Mouse (Mus musculus) liver, embryonic 15.5 days (tissue): ENCODE measurements around the gene Itga8. TPM values are rescaled to one million over a fixed set of nuclear protein-coding genes. Genes with fewer than 3 reads are reported as not detected.

Experiments used
- ATAC-seq: fragments of 200-750 bp; cut with Nextera tagmentation; 2 replicates; pipeline ENCODE4 v1.8.0; 2017; ENCODE audit warnings: moderate number of reproducible peaks, mild to moderate bottlenecking, moderate library complexity; ENCODE audit not compliant: insufficient read depth
- H3K27ac ChIP-seq: fragments of 300-500 bp; sonication (generic); replicated peaks from 2 replicates; pipeline ENCODE4 v1.5.1; 2015; ENCODE audit warnings: mild to moderate bottlenecking, inconsistent platforms
- H3K27me3 ChIP-seq: fragments of 300-500 bp; sonication (generic); 2 replicates; pipeline ENCODE4 v1.6.1; 2015; ENCODE audit warnings: mild to moderate bottlenecking, inconsistent platforms
- H3K36me3 ChIP-seq: fragments of 300-500 bp; sonication (generic); replicated peaks from 2 replicates; pipeline ENCODE4 v1.6.1; 2015; ENCODE audit warnings: moderate library complexity, mild to moderate bottlenecking, inconsistent platforms
- H3K4me1 ChIP-seq: fragments of 300-500 bp; sonication (generic); replicated peaks from 2 replicates; pipeline ENCODE4 v1.6.1; 2015; ENCODE audit warnings: inconsistent platforms
- H3K4me2 ChIP-seq: fragments of 300-500 bp; sonication (generic); 2 replicates; pipeline ENCODE4 v1.6.1; 2015; ENCODE audit warnings: moderate library complexity, mild to moderate bottlenecking, inconsistent platforms
- H3K4me3 ChIP-seq: fragments of 300-500 bp; sonication (generic); replicated peaks from 2 replicates; pipeline ENCODE4 v1.5.1; 2015; ENCODE audit warnings: mild to moderate bottlenecking, inconsistent platforms
- H3K9ac ChIP-seq: fragments of 300-500 bp; sonication (generic); 2 replicates; pipeline ENCODE4 v1.6.1; 2015; ENCODE audit warnings: moderate library complexity, mild to moderate bottlenecking, inconsistent platforms
- H3K9me3 ChIP-seq: fragments of 300-500 bp; sonication (generic); replicated peaks from 2 replicates; pipeline ENCODE4 v1.6.1; 2016; ENCODE audit warnings: inconsistent platforms
- WGBS: fragments of 180-500 bp; shearing (Covaris S2); methylation state at CpG from one replicate; pipeline ENCODE4 v1.1.7; 2015; ENCODE audit warnings: mixed read lengths; ENCODE audit not compliant: insufficient replicate concordance; 5-methylcytosine and 5-hydroxymethylcytosine counted together
- polyA plus RNA-seq: library from polyadenylated mRNA; unstranded; fragments of >200 nt; fragmentation: Nextera tagmentation; extraction: Ambion mirVana; gene quantifications from 2 replicates; pipeline ENCODE4 v1.2.1, GENCODE M21; 2015

Gene Itga8
- polyA plus RNA-seq, 1 experiment from 2014 or later: 2.2 TPM

GRCm38 (mm10) chr2:12294060-12294459 lies 7.7 kb downstream of the Itga8 start:
- no peak for ATAC-seq
- Histone ChIP-seq H3K27me3 (peaks cover 3% of the 10 kb centered on the region), H3K4me3 (no peak overlapping the region), H3K36me3 (no peaks in the 10 kb centered on the region), H3K4me2 (no peak overlapping the region), H3K27ac (no peak overlapping the region), H3K9ac (no peak overlapping the region), H3K4me1 (no peaks in the 10 kb centered on the region), H3K9me3 (no peaks in the 10 kb centered on the region)
- 17% methylated on average over 3 of the region's 3 CpGs for WGBS

DNA sequence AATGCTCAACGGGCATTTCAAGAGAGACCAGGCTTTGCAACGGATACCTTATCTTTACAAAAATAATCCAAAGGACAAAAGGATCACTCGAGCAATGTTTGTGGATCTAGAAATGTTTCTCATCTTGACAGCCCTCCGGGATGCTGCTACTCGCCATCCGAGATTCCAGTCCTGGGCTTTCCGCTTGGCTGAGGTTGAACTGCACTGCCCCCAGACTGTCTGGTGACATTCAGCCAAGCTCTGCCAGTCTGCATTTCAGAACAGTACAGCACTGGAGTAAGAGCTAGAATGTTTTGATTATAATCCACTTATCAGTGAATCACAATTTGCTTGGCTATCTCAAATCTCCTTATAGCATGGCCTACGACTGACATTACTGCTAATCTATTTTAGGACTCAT lies 8.3 kb downstream of the Itga8 start:
- ATAC-seq: no peak
- H3K9me3 ChIP-seq: no peaks in the 10 kb centered on the region
- no peaks in the 10 kb centered on the region for H3K4me1 ChIP-seq
- no peak overlapping the region for H3K27ac ChIP-seq
- no peaks in the 10 kb centered on the region; the same call in 1 of the 2 replicates for H3K27me3 ChIP-seq
- no peaks in the 10 kb centered on the region for H3K36me3 ChIP-seq
- no peak overlapping the region for H3K9ac ChIP-seq
- 69% methylated on average over 8 of the region's 8 CpGs for WGBS
- no peak overlapping the region for H3K4me3 ChIP-seq
- H3K4me2 ChIP-seq: no peak overlapping the region

DNA sequence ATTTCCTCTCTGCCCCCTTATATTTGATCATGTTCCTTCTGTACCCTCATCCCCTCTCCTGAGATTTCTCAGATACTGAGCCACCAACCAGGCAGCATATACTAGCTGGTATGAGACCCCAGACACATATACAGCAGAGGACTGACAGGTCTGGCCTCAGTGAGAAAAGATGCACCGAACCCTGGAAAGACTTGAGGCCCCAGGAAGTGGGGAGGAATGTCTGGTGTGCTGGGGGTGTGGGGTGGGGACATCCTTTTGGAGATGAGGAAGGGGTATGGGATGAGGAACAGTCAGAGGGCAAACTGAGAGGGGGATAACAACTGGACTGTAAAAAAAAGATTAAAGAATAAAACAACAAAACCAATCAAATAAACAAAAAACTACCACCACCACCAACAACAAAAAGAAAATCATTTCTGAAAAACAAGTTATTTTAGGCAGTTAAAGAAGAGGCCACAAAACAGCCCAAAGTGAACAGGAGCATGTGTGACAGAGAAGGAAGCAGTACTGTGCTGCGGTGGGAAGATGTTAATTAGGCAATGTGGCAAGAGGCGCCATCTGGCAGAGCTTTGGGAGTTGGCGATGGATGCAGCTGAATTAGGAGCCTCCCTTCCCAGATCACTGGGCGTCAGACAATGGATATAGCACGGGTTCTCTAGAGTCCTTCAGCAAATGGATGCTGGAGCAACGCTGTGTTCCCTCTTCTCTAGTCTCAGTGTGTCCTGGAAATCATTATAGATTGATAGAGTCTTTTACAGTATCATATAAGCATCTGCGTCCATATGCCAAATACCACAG lies 9.5 kb downstream of the Itga8 start:
- no peak overlapping the region for H3K9ac ChIP-seq
- H3K4me3 ChIP-seq: no peak overlapping the region
- 43% methylated on average over 8 of the region's 8 CpGs for WGBS
- no peaks in the 10 kb centered on the region for H3K36me3 ChIP-seq
- H3K4me2 ChIP-seq: no peak overlapping the region
- no peak overlapping the region for H3K27ac ChIP-seq
- ATAC-seq: no peak
- no peaks in the 10 kb centered on the region for H3K27me3 ChIP-seq
- no peaks in the 10 kb centered on the region for H3K4me1 ChIP-seq
- H3K9me3 ChIP-seq: no peaks in the 10 kb centered on the region

- no peak for ATAC-seq
- H3K27ac ChIP-seq: no peak overlapping the region
- no peak overlapping the region for H3K9ac ChIP-seq
- no peak overlapping the region for H3K4me3 ChIP-seq
- H3K4me2 ChIP-seq: no peak overlapping the region
- H3K27me3 ChIP-seq: no peaks in the 10 kb centered on the region
- H3K4me1 ChIP-seq: no peaks in the 10 kb centered on the region
- WGBS: 53% methylated on average over 3 of the region's 3 CpGs
- H3K9me3 ChIP-seq: no peaks in the 10 kb centered on the region
- H3K36me3 ChIP-seq: no peaks in the 10 kb centered on the region
These were observed 11.5 kb downstream of the Itga8 start for GRCm38 (mm10) chr2:12290235-12290634.

- ATAC-seq: no peak
- Histone ChIP-seq H3K9ac (no peak overlapping the region), H3K27me3 (no peaks in the 10 kb centered on the region), H3K9me3 (no peaks in the 10 kb centered on the region), H3K27ac (no peak overlapping the region), H3K4me2 (no peak overlapping the region), H3K4me3 (no peak overlapping the region), H3K36me3 (no peaks in the 10 kb centered on the region), H3K4me1 (no peaks in the 10 kb centered on the region)
- 63% methylated on average over 3 of the region's 3 CpGs for WGBS
These were observed 13.9 kb downstream of the Itga8 start for GRCm38 (mm10) chr2:12287831-12288230.

DNA sequence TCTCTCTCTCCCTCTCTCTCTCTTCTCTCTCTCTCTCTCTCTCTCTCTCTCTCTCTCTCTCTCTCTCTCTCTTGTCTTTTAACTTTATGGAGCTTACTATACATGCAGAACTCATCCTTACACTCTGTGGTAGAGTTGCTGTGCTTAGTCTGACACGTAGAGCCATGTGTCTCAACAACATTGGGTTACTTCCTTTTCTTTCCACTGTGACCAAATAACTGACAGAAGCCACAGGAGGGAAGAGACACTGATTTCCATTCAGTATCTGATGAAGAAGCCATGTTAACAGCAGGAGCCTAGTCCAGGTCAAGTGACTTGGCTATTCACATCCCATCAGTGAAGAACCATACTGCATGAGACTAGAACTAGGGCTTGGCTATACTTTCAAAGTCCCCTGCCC lies 21.1 kb downstream of the Itga8 start:
- Histone ChIP-seq H3K4me3 (no peak overlapping the region), H3K9me3 (no peaks in the 10 kb centered on the region), H3K4me1 (no peaks in the 10 kb centered on the region), H3K27ac (no peak overlapping the region), H3K36me3 (no peaks in the 10 kb centered on the region), H3K27me3 (no peaks in the 10 kb centered on the region), H3K4me2 (no peak overlapping the region), H3K9ac (no peak overlapping the region)
- ATAC-seq: no peak
- 10% methylated on average over 1 of the region's 1 CpGs for WGBS

DNA sequence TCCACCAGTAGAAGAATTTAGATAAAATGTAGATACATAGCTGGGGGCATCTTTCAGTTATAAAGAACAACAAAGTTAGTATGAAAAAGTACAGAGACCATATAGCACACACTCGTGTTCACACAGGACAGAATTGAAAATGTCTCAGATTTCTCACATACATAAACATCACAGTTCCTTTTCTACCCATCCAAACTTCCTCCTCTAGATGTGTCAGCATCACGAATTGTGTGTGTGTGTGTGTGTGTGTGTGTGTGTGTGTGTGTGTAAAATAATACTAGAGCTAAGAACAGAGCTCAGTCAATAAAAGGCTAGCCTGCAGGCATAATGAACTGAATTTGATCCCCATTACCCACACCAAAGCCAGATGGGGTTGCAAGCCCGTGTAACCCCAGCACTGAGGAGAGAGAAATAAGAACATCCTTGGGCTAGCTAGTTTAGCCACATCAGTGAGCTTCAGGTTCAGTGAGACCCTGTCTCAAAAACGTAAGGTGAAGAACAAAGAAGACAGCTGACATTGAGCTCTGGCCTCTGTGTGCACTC lies 22.6 kb downstream of the Itga8 start:
- WGBS: 29% methylated on average over 4 of the region's 4 CpGs
- Histone ChIP-seq H3K9me3 (no peaks in the 10 kb centered on the region), H3K4me3 (no peak overlapping the region), H3K9ac (no peak overlapping the region), H3K27ac (no peak overlapping the region), H3K27me3 (no peaks in the 10 kb centered on the region), H3K36me3 (no peaks in the 10 kb centered on the region), H3K4me1 (no peaks in the 10 kb centered on the region), H3K4me2 (no peak overlapping the region)
- no peak for ATAC-seq

GRCm38 (mm10) chr2:12256635-12257317 lies 44.9 kb downstream of the Itga8 start:
- no peaks in the 10 kb centered on the region for H3K4me1 ChIP-seq
- H3K9me3 ChIP-seq: no peaks in the 10 kb centered on the region
- no peak overlapping the region for H3K27ac ChIP-seq
- WGBS: 54% methylated on average over 2 of the region's 2 CpGs
- ATAC-seq: no peak
- no peak overlapping the region for H3K4me3 ChIP-seq
- H3K27me3 ChIP-seq: no peaks in the 10 kb centered on the region
- no peak overlapping the region for H3K9ac ChIP-seq
- H3K36me3 ChIP-seq: no peaks in the 10 kb centered on the region
- no peak overlapping the region for H3K4me2 ChIP-seq

DNA sequence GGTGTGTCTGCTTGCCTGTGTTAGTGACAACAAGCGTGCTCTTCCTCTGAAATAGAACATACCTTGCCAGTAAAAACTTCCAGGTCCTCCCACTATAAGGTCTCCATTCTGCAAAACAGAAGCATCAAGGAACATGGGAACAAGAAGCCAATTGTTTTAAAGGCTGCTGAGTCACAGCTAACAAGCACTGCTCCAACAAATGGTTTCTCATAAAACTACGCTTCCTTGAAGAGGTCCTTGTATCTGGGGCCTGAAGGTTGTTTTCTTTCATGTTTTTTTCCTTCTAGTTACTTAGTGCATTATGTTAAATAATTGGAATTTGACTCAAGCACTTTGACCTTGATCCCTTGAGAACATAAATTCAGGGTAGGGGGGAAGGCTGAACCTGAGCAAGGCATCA lies 45.8 kb downstream of the Itga8 start:
- Histone ChIP-seq H3K27ac (no peak overlapping the region), H3K9me3 (no peaks in the 10 kb centered on the region), H3K4me3 (no peak overlapping the region), H3K4me1 (no peaks in the 10 kb centered on the region), H3K36me3 (no peaks in the 10 kb centered on the region), H3K27me3 (no peaks in the 10 kb centered on the region), H3K4me2 (no peak overlapping the region), H3K9ac (no peak overlapping the region)
- ATAC-seq: no peak
- WGBS: 68% methylated on average over 2 of the region's 2 CpGs

DNA sequence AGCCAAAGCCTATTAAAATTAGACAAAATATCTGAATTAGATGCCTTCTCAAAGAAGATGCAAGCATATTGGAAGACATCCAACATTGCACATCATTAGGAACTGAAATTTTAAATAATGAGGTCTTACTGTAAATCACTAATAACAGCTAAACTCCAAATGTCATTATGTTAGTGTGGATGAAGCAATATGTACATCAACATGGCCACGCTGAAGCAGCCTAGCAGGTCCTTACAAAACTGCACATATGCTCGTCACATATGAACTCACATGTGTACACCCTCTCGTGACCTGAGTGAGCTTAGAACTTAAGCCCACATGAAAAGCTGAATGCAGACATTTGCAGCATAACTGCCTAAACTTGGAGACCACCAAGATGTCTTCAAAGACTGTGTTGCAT lies 66.4 kb downstream of the Itga8 start:
- no peaks in the 10 kb centered on the region for H3K27me3 ChIP-seq
- WGBS: 69% methylated on average over 3 of the region's 3 CpGs
- no peak for ATAC-seq

DNA sequence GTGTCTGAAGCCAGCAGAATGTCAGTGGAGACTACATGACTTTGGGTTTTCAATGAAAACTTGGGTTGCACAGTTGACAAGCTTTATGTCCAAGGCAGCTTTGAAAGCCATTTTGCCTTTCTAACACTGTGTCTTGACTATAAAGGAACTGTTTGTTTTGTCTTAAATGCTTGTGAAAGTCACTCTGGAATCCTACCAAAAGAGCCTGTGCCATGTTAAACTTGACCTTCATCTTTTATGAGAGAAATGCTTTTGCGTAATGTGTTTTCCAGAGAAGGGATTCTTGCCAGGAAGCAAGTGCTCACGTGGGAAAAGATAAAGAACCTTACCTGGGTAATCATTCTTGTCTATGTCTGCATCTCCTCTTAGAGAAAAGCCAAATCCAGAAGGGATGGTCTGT lies 72.0 kb downstream of the Itga8 start:
- Histone ChIP-seq H3K4me1 (no peaks in the 10 kb centered on the region), H3K4me3 (no peak overlapping the region), H3K9me3 (no peaks in the 10 kb centered on the region), H3K27ac (no peak overlapping the region), H3K36me3 (no peaks in the 10 kb centered on the region), H3K9ac (no peak overlapping the region), H3K27me3 (no peaks in the 10 kb centered on the region), H3K4me2 (no peak overlapping the region)
- 69% methylated on average over 2 of the region's 2 CpGs for WGBS
- no peak for ATAC-seq

More for the DNA sequence above, 66.4 kb downstream of the Itga8 start:
- H3K36me3 ChIP-seq: no peaks in the 10 kb centered on the region
- no peak overlapping the region for H3K4me3 ChIP-seq
- H3K9me3 ChIP-seq: no peaks in the 10 kb centered on the region
- no peak overlapping the region for H3K27ac ChIP-seq
- H3K9ac ChIP-seq: no peak overlapping the region
- no peak overlapping the region for H3K4me2 ChIP-seq
- H3K4me1 ChIP-seq: no peaks in the 10 kb centered on the region
